In genomic region chr14:57707100-57707893, GRCm38 (mm10) we compare ENCODE assay signal across 8 mouse cellular contexts. TPM values are rescaled to one million over a fixed set of nuclear protein-coding genes. Genes with fewer than 3 reads are reported as not detected.
DNase-seq lines count a peak whose midpoint lies in the region; ATAC-seq lines count a peak whose summit lies in the region.

No protein-coding gene starts in this region.

- H3K4me1 ChIP-seq in embryonic facial prominence, embryonic 10.5 days = peaks cover 20% of the 10 kb centered on the region
- peaks cover 50% of the 10 kb centered on the region for H3K4me1 ChIP-seq in heart, embryonic 13.5 days
- peaks cover 29% of the 10 kb centered on the region for H3K4me1 ChIP-seq in midbrain, embryonic 14.5 days (ENCODE audit: control insufficient read depth, insufficient read depth, low read length)

- peak overlapping the region; percentile 67 for H3K27ac ChIP-seq in embryonic facial prominence, embryonic 10.5 days (replicated peaks)
- H3K27ac ChIP-seq in heart, embryonic 13.5 days (replicated peaks) = peak overlapping the region; percentile 58
- H3K27ac ChIP-seq in midbrain, embryonic 14.5 days (replicated peaks; ENCODE audit: low read depth, low read length) = peak overlapping the region; percentile 60

- peak; percentile 30 to 44 for DNase-seq in lung, adult 18-20 months
- DNase-seq in lung, postnatal 25 days (ENCODE audit: low spot score) = no peak
- peak; percentile 25 for DNase-seq in embryonic facial prominence, embryonic 10.5 days (ENCODE audit: low spot score)
- peak; percentile 48 for DNase-seq in kidney, postnatal 14 days
- peak; percentile 52 for DNase-seq in midbrain, embryonic 14.5 days
- DNase-seq in frontal cortex, postnatal 36 days (ENCODE audit: low spot score in 2 of 2) = no peak
- DNase-seq in thymus, postnatal 36 days = no peak

- peak overlapping the region; percentile 51 for H3K9ac ChIP-seq in heart, embryonic 13.5 days
- peak overlapping the region; percentile 36 for H3K9ac ChIP-seq in midbrain, embryonic 14.5 days (replicated peaks; ENCODE audit: low read length)

- no peaks in the 10 kb centered on the region for H3K27me3 ChIP-seq in embryonic facial prominence, embryonic 10.5 days (replicated peaks; ENCODE audit: low read depth, poor library complexity, severe bottlenecking)
- H3K27me3 ChIP-seq in heart, embryonic 13.5 days (replicated peaks) = no peaks in the 10 kb centered on the region
- no peaks in the 10 kb centered on the region for H3K27me3 ChIP-seq in midbrain, embryonic 14.5 days (ENCODE audit: control insufficient read depth, insufficient read depth, low read length)

- H3K9me3 ChIP-seq in embryonic facial prominence, embryonic 10.5 days = no peaks in the 10 kb centered on the region
- H3K9me3 ChIP-seq in heart, embryonic 13.5 days = no peaks in the 10 kb centered on the region
- no peaks in the 10 kb centered on the region for H3K9me3 ChIP-seq in midbrain, embryonic 14.5 days (ENCODE audit: control insufficient read depth, low read length)

- WGBS in embryonic facial prominence, embryonic 10.5 days = 55% methylated on average over 18 of the region's 18 CpGs
- WGBS in heart, embryonic 13.5 days = 67% methylated on average over 18 of the region's 18 CpGs
- WGBS in midbrain, embryonic 14.5 days = 25% methylated on average over 18 of the region's 18 CpGs

- H3K36me3 ChIP-seq in embryonic facial prominence, embryonic 10.5 days (replicated peaks) = peaks cover 52% of the 10 kb centered on the region
- H3K36me3 ChIP-seq in heart, embryonic 13.5 days = peaks cover 35% of the 10 kb centered on the region
- no peaks in the 10 kb centered on the region for H3K36me3 ChIP-seq in midbrain, embryonic 14.5 days (ENCODE audit: control insufficient read depth, insufficient read depth, low read length)

- H3K4me3 ChIP-seq in embryonic facial prominence, embryonic 10.5 days = no peak overlapping the region
- no peak overlapping the region for H3K4me3 ChIP-seq in heart, embryonic 13.5 days
- no peak overlapping the region for H3K4me3 ChIP-seq in midbrain, embryonic 14.5 days (replicated peaks; ENCODE audit: low read depth, low read length)

- H3K4me2 ChIP-seq in heart, embryonic 13.5 days = no peak overlapping the region
- peak overlapping the region; percentile 14; the same call in 1 of the 2 replicates for H3K4me2 ChIP-seq in midbrain, embryonic 14.5 days (ENCODE audit: low read length)

- no peak for ATAC-seq in heart, embryonic 13.5 days (ENCODE audit: extremely low read depth, insufficient number of reproducible peaks, low FRiP score, low TSS enrichment)
- ATAC-seq in midbrain, embryonic 14.5 days (ENCODE audit: low FRiP score, low TSS enrichment) = no peak

RNA-seq across cellular contexts. Expression of gene Gm49361, which starts 38.6 kb away (rescaled TPM):
- polyA plus RNA-seq in embryonic facial prominence, embryonic 10.5 days (2016; fragmentation: Nextera tagmentation; extraction: Ambion mirVana) = not detected in 2 replicates
- not detected in 2 replicates for polyA plus RNA-seq in heart, embryonic 13.5 days (2015; fragmentation: Nextera tagmentation; extraction: Ambion mirVana)
- not detected in 2 replicates for polyA plus RNA-seq in midbrain, embryonic 14.5 days (2014; fragmentation: Nextera tagmentation; extraction: Ambion mirVana)

RNA-seq across cellular contexts. Expression of gene Xpo4, which starts 42.1 kb away (rescaled TPM):
- 30.0 and 32.9 TPM in 2 replicates for polyA plus RNA-seq in embryonic facial prominence, embryonic 10.5 days (2016; fragmentation: Nextera tagmentation; extraction: Ambion mirVana)
- 12.0 TPM in 2 replicates for polyA plus RNA-seq in heart, embryonic 13.5 days (2015; fragmentation: Nextera tagmentation; extraction: Ambion mirVana)
- 13.5 and 18.7 TPM in 2 replicates for polyA plus RNA-seq in midbrain, embryonic 14.5 days (2014; fragmentation: Nextera tagmentation; extraction: Ambion mirVana)

RNA-seq across cellular contexts. Expression of gene Lats2, which starts 50.9 kb away (rescaled TPM):
- 18.6 and 20.5 TPM in 2 replicates for polyA plus RNA-seq in embryonic facial prominence, embryonic 10.5 days (2016; fragmentation: Nextera tagmentation; extraction: Ambion mirVana)
- 21.2 and 21.7 TPM in 2 replicates for polyA plus RNA-seq in heart, embryonic 13.5 days (2015; fragmentation: Nextera tagmentation; extraction: Ambion mirVana)
- 5.4 and 7.1 TPM in 2 replicates for polyA plus RNA-seq in midbrain, embryonic 14.5 days (2014; fragmentation: Nextera tagmentation; extraction: Ambion mirVana)

Comparison
In these comparisons a context has a peak if more than half of its experiments do, and no peak if none do; other contexts are left out.
1. DNase-seq: peak in lung, adult 18-20 months (2 of 2), embryonic facial prominence, embryonic 10.5 days (single experiment), kidney, postnatal 14 days (single experiment) and midbrain, embryonic 14.5 days (single experiment); none in lung, postnatal 25 days (single experiment), frontal cortex, postnatal 36 days (0 of 2) and thymus, postnatal 36 days (0 of 2).
2. Peak in every context shown above with its lines, with median percentiles within 50 percentile points of each other: H3K27ac ChIP-seq.